Mouse (Mus musculus) neural tube, embryonic 10.5 days (tissue): ENCODE data around the gene Nav2.

Experiments
- DNase-seq: peaks from one replicate; pipeline ENCODE4 v3.0.0-alpha.2; 2017; ENCODE audit warnings: low spot score; ENCODE audit errors: extremely low spot score

Nav2 gene

GRCm38 (mm10) chr7:49477076-49477975, 568.8 kb downstream of the Nav2 start:
- no peak for DNase-seq

GRCm38 (mm10) chr7:49477976-49478349, 569.4 kb downstream of the Nav2 start:
- no peak for DNase-seq

DNA sequence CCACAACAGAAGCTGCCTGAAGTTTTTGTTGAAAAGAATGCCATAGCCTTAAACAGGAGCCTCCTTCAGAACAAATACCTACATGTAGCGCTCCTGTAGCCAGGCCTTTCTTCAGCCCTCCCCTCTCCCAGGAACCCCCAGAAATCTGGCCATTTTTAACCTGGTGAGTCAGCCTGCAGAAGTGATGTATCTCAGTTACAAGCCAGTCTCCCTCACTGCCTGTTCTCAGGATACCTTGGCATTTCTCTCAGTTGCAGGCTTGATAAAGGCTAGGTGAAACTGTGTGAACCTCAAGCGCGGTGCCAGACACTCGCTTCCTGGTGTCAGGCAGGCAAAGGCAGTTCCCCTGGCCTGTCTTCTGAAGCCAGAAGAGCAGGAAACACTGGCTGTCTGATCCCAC, 570.4 kb downstream of the Nav2 start:
- DNase-seq = no peak

GRCm38 (mm10) chr7:49480962-49481361, 572.4 kb downstream of the Nav2 start:
- DNase-seq = no peak

- DNase-seq = no peak
Observed at GRCm38 (mm10) chr7:49484036-49484744, 575.7 kb downstream of the Nav2 start.

DNA sequence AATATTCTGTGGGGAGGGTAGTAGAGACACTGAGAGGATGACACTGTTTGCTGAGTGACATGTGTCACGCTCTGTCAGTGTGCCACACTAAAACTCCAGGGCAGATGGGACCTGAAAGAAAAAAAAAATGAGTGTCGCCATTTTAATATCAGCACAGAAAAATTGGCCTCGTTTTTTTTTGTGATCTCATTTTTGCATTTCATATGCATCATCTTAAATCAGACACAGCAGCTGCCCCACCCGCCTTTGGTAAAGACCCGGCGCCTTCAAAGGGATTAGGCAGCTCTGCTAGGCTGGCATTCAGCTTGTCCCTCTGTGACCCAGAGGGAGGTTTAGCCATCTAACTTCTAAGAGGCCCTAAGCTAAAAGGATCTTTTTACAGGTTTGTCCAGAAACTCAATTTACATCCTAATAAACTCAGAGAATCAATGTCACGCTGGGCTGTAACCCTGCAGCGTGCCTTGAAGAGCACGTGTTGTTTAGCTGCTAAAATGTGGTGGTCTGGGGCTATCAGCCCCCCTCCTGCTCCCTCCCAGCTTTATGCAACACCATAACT, 576.9 kb downstream of the Nav2 start:
- DNase-seq = no peak

DNA sequence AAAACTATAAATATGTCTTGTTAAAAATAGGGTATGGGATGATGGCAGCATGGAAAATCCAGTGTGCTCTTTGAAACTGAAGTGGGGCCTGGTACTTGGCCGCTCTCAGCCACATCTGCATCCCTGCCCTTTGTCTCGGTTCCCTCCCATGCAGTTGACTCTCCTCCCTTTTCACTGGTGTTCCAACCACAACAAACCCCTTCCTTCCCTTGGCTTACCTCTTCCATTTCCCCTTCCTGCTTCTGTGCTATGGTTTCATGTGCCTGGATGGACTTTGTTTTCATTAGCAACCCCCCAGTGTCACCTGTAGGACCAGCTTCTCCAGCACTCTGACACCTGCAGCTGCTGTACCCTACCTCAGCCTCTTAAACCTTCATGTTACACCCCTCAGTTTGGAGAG, 578.8 kb downstream of the Nav2 start:
- no peak for DNase-seq

GRCm38 (mm10) chr7:49488493-49489087, 580.1 kb downstream of the Nav2 start:
- DNase-seq = no peak

- DNase-seq = no peak
Observed at GRCm38 (mm10) chr7:49490814-49491213, 582.3 kb downstream of the Nav2 start.

GRCm38 (mm10) chr7:49492622-49493021, 584.1 kb downstream of the Nav2 start:
- DNase-seq = no peak

- peak; percentile 51 for DNase-seq
Observed at GRCm38 (mm10) chr7:49493210-49493609, 584.7 kb downstream of the Nav2 start.

- DNase-seq = no peak
Observed at GRCm38 (mm10) chr7:49494654-49495053, 586.1 kb downstream of the Nav2 start.

GRCm38 (mm10) chr7:49496111-49496510, 587.6 kb downstream of the Nav2 start:
- peak; percentile 58 for DNase-seq

DNA sequence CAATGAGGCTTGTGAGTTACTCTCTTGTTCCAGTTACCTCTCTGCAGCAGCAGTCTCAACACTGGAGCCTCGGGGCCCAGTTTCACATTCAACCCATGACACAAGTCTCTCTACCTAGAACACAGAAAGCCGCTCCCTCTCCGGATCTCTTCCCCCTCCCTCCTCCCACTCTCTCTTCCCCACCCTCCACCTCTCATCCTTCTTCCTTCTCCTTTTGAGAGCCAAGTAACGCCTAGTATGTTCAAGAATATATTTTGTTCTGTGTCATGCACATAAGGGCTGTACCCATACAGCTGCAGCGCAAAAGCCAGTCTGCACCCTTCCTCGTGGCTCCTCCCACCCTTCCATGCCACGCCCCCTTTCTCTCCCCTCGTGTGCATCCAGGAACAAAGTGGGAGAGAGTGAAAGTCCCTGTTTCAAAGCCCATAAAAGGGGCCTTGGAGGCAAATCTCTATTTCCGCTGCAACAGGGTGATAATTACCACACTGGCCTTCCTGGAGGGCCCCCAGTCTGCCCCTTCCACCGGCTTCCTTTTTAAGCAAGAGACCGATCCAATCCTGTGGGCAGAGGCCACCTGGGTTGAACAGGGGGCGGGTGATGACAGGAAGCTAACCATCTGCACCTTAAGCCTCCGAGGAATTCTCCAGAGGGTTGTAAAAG, 588.4 kb downstream of the Nav2 start:
- DNase-seq = no peak

GRCm38 (mm10) chr7:49497426-49497892, 588.9 kb downstream of the Nav2 start:
- no peak for DNase-seq

DNA sequence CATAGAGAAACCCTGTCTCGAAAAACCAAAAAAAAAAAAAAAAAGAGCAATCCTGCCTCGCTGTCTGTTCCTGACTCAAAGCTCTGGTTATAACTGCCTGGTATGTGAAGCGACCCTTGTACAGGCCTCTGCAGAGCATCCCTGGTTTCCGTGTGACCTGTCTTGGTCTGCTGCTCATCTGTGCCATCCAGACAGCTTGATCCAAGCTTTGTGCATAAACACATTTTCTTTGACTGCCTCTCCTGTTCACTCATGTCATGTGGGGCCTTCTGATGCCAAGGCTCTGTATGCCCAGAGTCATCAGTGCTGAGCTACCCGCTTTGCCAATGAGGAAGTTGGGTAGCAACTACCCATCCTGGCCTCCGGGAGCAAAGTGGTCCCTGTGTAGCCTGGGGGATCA, 591.1 kb downstream of the Nav2 start:
- no peak for DNase-seq

GRCm38 (mm10) chr7:49500916-49501315, 592.4 kb downstream of the Nav2 start:
- DNase-seq = no peak

GRCm38 (mm10) chr7:49503419-49503818, 594.9 kb downstream of the Nav2 start:
- no peak for DNase-seq

DNA sequence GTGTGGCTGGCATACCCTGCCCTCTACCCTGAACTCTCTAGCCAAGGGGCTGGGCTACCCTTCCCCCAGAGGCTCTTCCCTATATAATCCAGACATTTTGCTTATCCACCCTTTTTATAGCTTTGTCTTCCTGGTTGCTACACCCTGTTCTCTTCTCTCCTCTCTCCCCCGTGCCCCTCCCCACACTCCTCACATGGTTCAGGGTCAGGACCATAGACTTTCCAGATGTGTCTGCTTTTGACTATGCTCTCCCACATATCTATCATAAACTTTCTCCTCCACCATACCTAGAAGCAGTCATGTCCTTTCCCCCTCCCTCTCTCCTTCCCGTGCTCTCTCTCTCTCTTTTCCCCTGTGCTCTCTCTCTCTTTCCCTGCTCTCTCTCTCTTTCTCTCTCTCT, 595.4 kb downstream of the Nav2 start:
- DNase-seq = no peak

DNA sequence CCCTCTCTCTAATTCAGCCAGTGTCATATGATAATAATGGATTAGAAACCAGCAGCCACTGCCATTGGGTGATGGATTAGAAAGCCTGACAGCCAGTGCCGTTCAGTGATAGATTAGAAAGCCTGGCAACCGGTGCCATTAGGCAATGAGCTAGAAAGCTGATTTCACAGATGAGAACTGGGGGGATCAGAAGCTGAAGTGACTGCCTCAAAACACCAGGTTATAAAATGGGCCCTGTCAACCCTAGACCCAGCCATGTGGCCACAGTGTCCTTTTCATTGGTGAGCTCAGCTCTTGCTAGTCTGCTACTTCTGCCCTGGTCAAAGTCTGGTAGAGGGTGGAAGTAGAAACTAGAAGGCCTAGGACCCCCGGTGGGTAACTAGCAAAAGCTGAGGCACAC, 595.8 kb downstream of the Nav2 start:
- DNase-seq = peak; percentile 51

- no peak for DNase-seq
Observed at GRCm38 (mm10) chr7:49505024-49505423, 596.5 kb downstream of the Nav2 start.
